Mouse (Mus musculus) inflammation-experienced regulatory T-cells, adult 16 weeks (primary cell): Measurements from ENCODE around the gene Tyk2. TPM values are rescaled to one million over a fixed set of nuclear protein-coding genes. Genes with fewer than 3 reads are reported as not detected.

Source experiments
- polyA plus RNA-seq: library from polyadenylated mRNA; unstranded; fragments of 100-300 nt; shearing (Covaris generic); gene quantifications from one replicate; pipeline ENCODE4 v1.2.1, GENCODE M21; 2017

Tyk2 gene
- polyA plus RNA-seq: 120 TPM

DNA sequence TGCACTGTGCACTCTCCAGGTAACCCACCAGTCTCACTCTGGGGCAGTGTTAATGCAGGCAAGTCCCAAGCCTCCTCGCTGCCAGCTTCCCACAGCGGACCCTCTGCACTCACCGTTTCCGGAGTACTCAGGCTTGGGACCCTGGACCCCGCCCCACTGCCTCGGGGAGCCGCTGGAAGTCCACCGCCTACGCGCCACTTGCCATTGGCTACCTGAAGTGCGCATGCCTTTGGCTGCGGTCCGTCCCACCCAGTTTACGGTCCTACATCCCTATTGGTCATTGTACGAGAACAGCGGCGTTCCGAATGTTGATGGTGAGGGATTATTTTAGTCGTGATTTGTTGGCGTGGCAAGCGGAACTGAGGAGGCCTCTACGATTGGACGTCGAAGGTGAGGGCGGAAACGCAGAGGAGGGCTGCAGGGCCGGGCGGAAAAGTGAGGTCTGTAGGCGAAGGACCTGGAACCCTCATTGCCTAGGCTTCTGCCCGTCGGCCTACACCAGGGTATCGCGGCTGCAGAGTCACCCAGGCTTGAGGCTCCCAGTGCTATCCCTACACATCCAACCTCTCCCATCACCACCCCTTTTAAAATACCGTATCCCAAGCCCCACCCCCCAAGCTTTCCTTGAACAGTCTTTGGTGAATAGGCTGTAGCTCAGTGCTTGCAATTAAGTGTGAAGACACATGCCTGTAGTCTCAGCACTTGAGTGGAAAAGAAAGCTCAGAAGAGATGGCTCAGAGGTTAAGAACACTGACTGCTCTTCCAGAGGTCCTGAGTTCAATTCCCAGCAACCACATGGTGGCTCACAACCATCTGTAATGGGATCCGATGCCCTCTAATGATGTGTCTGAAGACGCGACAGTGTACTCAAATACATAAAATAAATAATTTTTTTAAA is at the start of gene Tyk2:
Tyk2 (minus strand) TSS at position 185 of the 898 bp plus-strand sequence.

DNA sequence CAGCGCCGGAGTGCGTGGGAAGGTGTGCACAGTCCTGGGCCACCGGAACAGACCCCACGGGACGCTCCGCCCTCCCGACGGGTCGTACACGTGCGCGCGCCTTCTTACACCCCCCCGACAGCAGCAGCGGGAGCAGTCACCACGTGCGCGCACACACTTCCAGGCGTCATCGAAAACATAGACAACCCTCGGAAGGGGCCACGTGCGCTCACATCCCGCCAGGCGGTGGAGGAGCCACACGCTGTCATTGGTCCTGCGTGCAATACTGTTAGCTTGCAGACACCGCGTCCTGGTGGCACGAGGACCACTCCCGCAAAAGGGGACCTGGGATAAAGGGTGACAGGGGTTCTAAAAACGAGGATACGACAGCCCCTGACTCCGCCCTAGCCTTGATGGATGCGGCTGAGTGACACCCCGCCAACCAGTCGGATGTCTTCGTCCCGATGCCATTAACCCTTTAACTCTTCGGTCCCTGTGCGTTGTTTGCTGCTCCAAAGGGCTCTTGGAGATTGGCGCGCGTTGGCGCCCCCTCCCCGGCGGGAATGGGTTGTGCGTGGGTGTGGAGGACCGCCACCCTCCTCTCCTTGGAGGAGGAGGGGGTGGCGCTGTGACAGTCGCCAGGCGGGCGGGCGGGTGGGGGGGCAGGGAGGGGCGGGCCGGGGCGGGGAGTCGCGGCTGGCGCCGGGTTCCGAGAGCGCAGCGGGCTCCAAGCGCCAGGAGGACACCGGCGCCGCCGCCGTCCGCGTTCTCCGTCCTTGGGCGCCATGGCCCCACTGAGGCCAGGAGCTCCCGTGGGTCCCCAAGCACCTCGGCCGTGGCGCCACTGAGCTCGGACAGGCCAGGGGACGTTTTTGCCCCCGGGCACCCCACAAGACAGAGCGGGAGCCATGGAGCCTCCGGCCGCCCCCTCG is 34.3 kb upstream of the Tyk2 start, which contains the start of gene Pde4a:
Pde4a (plus strand) TSS at position 674 of the 911 bp plus-strand sequence.

GRCm38 (mm10) chr9:21149654-21150419 is 18.8 kb upstream of the Tyk2 start, which contains the start of gene Cdc37:
Gene Cdc37, minus strand, starts transcription at chr9:21149982.

GRCm38 (mm10) chr9:21091707-21092320 is 39.2 kb downstream of the Tyk2 start, which contains the start of the genes Gm38431 and Raver1:
Gene Gm38431, minus strand, starts transcription at chr9:21091997.
Gene Raver1, minus strand, starts transcription at chr9:21092008.

GRCm38 (mm10) chr9:21073044-21073840 is 57.8 kb downstream of the Tyk2 start, which contains the start of the genes Gm49373 and Fdx1l:
Gene Gm49373, minus strand, starts transcription at chr9:21073096.
Gene Fdx1l, minus strand, starts transcription at chr9:21073614.

GRCm38 (mm10) chr9:21067006-21067684 is 63.9 kb downstream of the Tyk2 start, which contains the start of gene Zglp1:
Gene Zglp1, minus strand, starts transcription at chr9:21067093.

Other genes with a start within 250 kb of the Tyk2 start
- 94.9 TPM for gene Ppan, start 243.1 kb downstream of the Tyk2 start, polyA plus RNA-seq
- 278 TPM for gene Eif3g, start 232.6 kb downstream of the Tyk2 start, polyA plus RNA-seq
- gene Dnmt1, start 171.4 kb downstream of the Tyk2 start, polyA plus RNA-seq: 116 TPM
- 30.5 TPM for gene S1pr2, start 154.5 kb downstream of the Tyk2 start, polyA plus RNA-seq
- 138 TPM for gene Mrpl4, start 128.5 kb downstream of the Tyk2 start, polyA plus RNA-seq
- 144 TPM for gene Icam1, start 115.3 kb downstream of the Tyk2 start, polyA plus RNA-seq
- gene Icam4, start 101.9 kb downstream of the Tyk2 start, polyA plus RNA-seq: 2.7 TPM
- 1.4 TPM for gene Icam5, start 99.2 kb downstream of the Tyk2 start, polyA plus RNA-seq
- not detected for gene Zglp1, start 64.2 kb downstream of the Tyk2 start, polyA plus RNA-seq
- 0.29 TPM for gene Gm49373, start 58.1 kb downstream of the Tyk2 start, polyA plus RNA-seq
- 39.6 TPM for gene Fdx1l, start 57.6 kb downstream of the Tyk2 start, polyA plus RNA-seq
- 5.8 TPM for gene Gm38431, start 39.2 kb downstream of the Tyk2 start, polyA plus RNA-seq
- gene Raver1, start 39.2 kb downstream of the Tyk2 start, polyA plus RNA-seq: 72.7 TPM
- 345 TPM for gene Cdc37, start 18.7 kb upstream of the Tyk2 start, polyA plus RNA-seq
- gene Pde4a, start 34.5 kb upstream of the Tyk2 start, polyA plus RNA-seq: 0.62 TPM
- gene Keap1, start 108.1 kb upstream of the Tyk2 start, polyA plus RNA-seq: 48.0 TPM
- gene S1pr5, start 117.2 kb upstream of the Tyk2 start, polyA plus RNA-seq: not detected
- 76.7 TPM for gene Atg4d, start 134.1 kb upstream of the Tyk2 start, polyA plus RNA-seq
- 31.1 TPM for gene Kri1, start 156.7 kb upstream of the Tyk2 start, polyA plus RNA-seq
- 105 TPM for gene Cdkn2d, start 160.2 kb upstream of the Tyk2 start, polyA plus RNA-seq
- gene Ap1m2, start 181.1 kb upstream of the Tyk2 start, polyA plus RNA-seq: 2.6 TPM
- 583 TPM for gene Slc44a2, start 189.5 kb upstream of the Tyk2 start, polyA plus RNA-seq
- 70.1 TPM for gene Ilf3, start 236.6 kb upstream of the Tyk2 start, polyA plus RNA-seq